Mouse (Mus musculus): ENCODE measurements at regions not wholly inside any gene's neighbourhood (a gene's known extent, or its start where the extent isn't known, plus 50 kb on each side); places are given as distances from the start of the nearest gene placed in this dataset.

GRCm38 (mm10) chr19:23507256-23507851 lies 59.1 kb upstream of the Mamdc2 start:
- DNase-seq (ENCODE audit: inconsistent ontology term) = peak; percentile 75
